In the genomic region with DNA sequence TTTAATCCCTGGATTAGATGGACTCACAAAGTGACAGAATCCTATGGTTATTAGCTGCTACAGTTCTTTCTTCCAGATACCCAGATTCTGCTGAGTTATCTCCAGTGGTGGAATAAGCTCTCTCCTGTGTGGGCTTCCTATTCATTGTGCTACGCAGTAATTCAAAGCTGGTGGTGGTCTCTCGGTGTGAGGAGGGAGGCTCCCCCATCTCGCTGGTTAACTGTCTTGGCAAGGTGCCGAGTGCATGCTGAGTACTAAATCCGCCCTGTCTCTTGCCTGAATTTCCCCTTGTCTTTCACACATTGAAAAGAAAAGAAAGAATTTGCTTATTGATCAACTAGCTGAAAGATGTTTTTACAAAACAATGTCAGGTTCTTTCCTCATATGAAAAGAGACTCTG, we compare ENCODE assay signal across 22 mouse cellular contexts.
A peak's percentile ranks its signal among the peaks of the same experiment; 100 is the strongest.
DNase-seq lines count a peak whose midpoint lies in the region; ATAC-seq and TF ChIP-seq lines count a peak whose summit lies in the region.
"Had no signal": no experiment of that assay in that cellular context is flagged by ENCODE, and none has a peak within 500 bp of the region (broad histone marks: within the 10 kb centered on the region; RNA-seq: fewer than 3 reads in every experiment).

No protein-coding gene starts in this region.

- H3K4me3 ChIP-seq in intestine, embryonic 14.5 days (ENCODE audit: low read depth, low read length) = no peak overlapping the region
- no peak overlapping the region for H3K4me3 ChIP-seq in intestine, embryonic 15.5 days (replicated peaks)
- no peak overlapping the region for H3K4me3 ChIP-seq in forebrain, postnatal 0 days (ENCODE audit: low read depth, low read length)
- H3K4me3 ChIP-seq in neural tube, embryonic 13.5 days = no peak overlapping the region
- H3K4me3 ChIP-seq: embryonic facial prominence, embryonic 12.5 days; heart, embryonic 10.5 days; layer of hippocampus, adult 2 months; left cerebral cortex, adult 2 months; limb, embryonic 13.5 days had no signal

- DNase-seq in intestine, embryonic 14.5 days (ENCODE audit: low spot score) = peak; percentile 48
- peak; percentile 69 for DNase-seq in retina, postnatal 1 day
- DNase-seq in retina, embryonic 14.5 days (ENCODE audit: low spot score) = no peak
- peak; percentile 38 for DNase-seq in forebrain, postnatal 0 days
- no peak for DNase-seq in thymus, adult 18-20 months
- no peak for DNase-seq in urinary bladder, adult 18-20 months (ENCODE audit: low spot score in 2 of 2)
- DNase-seq: adrenal gland, postnatal 14 days; cerebellum, adult 9-10 months; gastrocnemius, postnatal 14 days; heart, postnatal 14 days; lung, adult 18-20 months; spleen, adult 18-20 months; thymus, postnatal 36 days had no signal

- no peaks in the 10 kb centered on the region for H3K27me3 ChIP-seq in intestine, embryonic 14.5 days (replicated peaks; ENCODE audit: control insufficient read depth, insufficient read depth, low read length)
- H3K27me3 ChIP-seq in intestine, embryonic 15.5 days (replicated peaks) = no peaks in the 10 kb centered on the region
- H3K27me3 ChIP-seq in forebrain, postnatal 0 days (ENCODE audit: insufficient read depth, low read length) = no peaks in the 10 kb centered on the region
- H3K27me3 ChIP-seq in neural tube, embryonic 13.5 days = peaks cover 5% of the 10 kb centered on the region; the same call in 1 of the 2 replicates
- H3K27me3 ChIP-seq: embryonic facial prominence, embryonic 12.5 days; limb, embryonic 13.5 days had no signal

- WGBS in intestine, embryonic 14.5 days = 46% methylated on average over 5 of the region's 5 CpGs
- 52% methylated on average over 5 of the region's 5 CpGs for WGBS in intestine, embryonic 15.5 days
- WGBS in forebrain, postnatal 0 days = 9% methylated on average over 5 of the region's 5 CpGs
- WGBS in neural tube, embryonic 13.5 days = 5% methylated on average over 5 of the region's 5 CpGs

- H3K36me3 ChIP-seq in intestine, embryonic 14.5 days (ENCODE audit: control insufficient read depth, insufficient read depth, low read length) = no peaks in the 10 kb centered on the region
- no peaks in the 10 kb centered on the region for H3K36me3 ChIP-seq in intestine, embryonic 15.5 days
- no peaks in the 10 kb centered on the region for H3K36me3 ChIP-seq in forebrain, postnatal 0 days (ENCODE audit: insufficient read depth)
- no peaks in the 10 kb centered on the region for H3K36me3 ChIP-seq in neural tube, embryonic 13.5 days
- H3K36me3 ChIP-seq: embryonic facial prominence, embryonic 12.5 days; heart, embryonic 10.5 days; limb, embryonic 13.5 days had no signal

- no peak overlapping the region for H3K9ac ChIP-seq in intestine, embryonic 14.5 days (ENCODE audit: low read length)
- H3K9ac ChIP-seq in intestine, embryonic 15.5 days = no peak overlapping the region
- H3K9ac ChIP-seq in forebrain, postnatal 0 days = no peak overlapping the region
- no peak overlapping the region for H3K9ac ChIP-seq in neural tube, embryonic 13.5 days
- H3K9ac ChIP-seq: embryonic facial prominence, embryonic 12.5 days; limb, embryonic 13.5 days had no signal

- no peak overlapping the region for H3K27ac ChIP-seq in intestine, embryonic 14.5 days (ENCODE audit: low read depth)
- no peak overlapping the region for H3K27ac ChIP-seq in intestine, embryonic 15.5 days
- H3K27ac ChIP-seq in forebrain, postnatal 0 days (ENCODE audit: low read depth, low read length) = no peak overlapping the region
- no peak overlapping the region; the same call in 1 of the 2 replicates for H3K27ac ChIP-seq in neural tube, embryonic 13.5 days (replicated peaks)
- H3K27ac ChIP-seq: embryonic facial prominence, embryonic 12.5 days; heart, embryonic 10.5 days; kidney, postnatal 0 days; layer of hippocampus, adult 2 months; left cerebral cortex, adult 2 months; limb, embryonic 13.5 days had no signal

- H3K9me3 ChIP-seq in intestine, embryonic 14.5 days (ENCODE audit: control insufficient read depth, low read length) = no peaks in the 10 kb centered on the region
- H3K9me3 ChIP-seq in intestine, embryonic 15.5 days = no peaks in the 10 kb centered on the region
- H3K9me3 ChIP-seq in forebrain, postnatal 0 days (ENCODE audit: low read length) = no peaks in the 10 kb centered on the region
- no peaks in the 10 kb centered on the region for H3K9me3 ChIP-seq in neural tube, embryonic 13.5 days
- H3K9me3 ChIP-seq: embryonic facial prominence, embryonic 12.5 days; heart, embryonic 10.5 days; limb, embryonic 13.5 days had no signal

- ATAC-seq in intestine, embryonic 14.5 days (replicated peaks; ENCODE audit: low FRiP score, low TSS enrichment, low read depth) = no peak
- ATAC-seq in intestine, embryonic 15.5 days = no peak
- no peak; the same call in 1 of the 2 replicates for ATAC-seq in forebrain, postnatal 0 days
- ATAC-seq in neural tube, embryonic 13.5 days (ENCODE audit: low read depth) = peak; percentile 54; the same call in 1 of the 2 replicates
- ATAC-seq: CD4-positive, CD25-positive, alpha-beta regulatory T cell, adult 4 months had no signal

- H3K4me1 ChIP-seq in intestine, embryonic 14.5 days (replicated peaks; ENCODE audit: control insufficient read depth, insufficient read depth, low read length) = no peaks in the 10 kb centered on the region
- peaks cover 5% of the 10 kb centered on the region; the same call in 1 of the 2 replicates for H3K4me1 ChIP-seq in intestine, embryonic 15.5 days (replicated peaks)
- no peaks in the 10 kb centered on the region for H3K4me1 ChIP-seq in forebrain, postnatal 0 days (ENCODE audit: insufficient read depth)
- H3K4me1 ChIP-seq in neural tube, embryonic 13.5 days (replicated peaks) = peaks cover 48% of the 10 kb centered on the region

- H3K4me2 ChIP-seq in intestine, embryonic 14.5 days (ENCODE audit: low read length) = no peak overlapping the region
- H3K4me2 ChIP-seq in intestine, embryonic 15.5 days (replicated peaks) = no peak overlapping the region
- no peak overlapping the region for H3K4me2 ChIP-seq in forebrain, postnatal 0 days (ENCODE audit: low read depth)
- H3K4me2 ChIP-seq in neural tube, embryonic 13.5 days = no peak overlapping the region
- H3K4me2 ChIP-seq: embryonic facial prominence, embryonic 12.5 days; limb, embryonic 13.5 days had no signal

- TF ChIP-seq CTCF in forebrain, postnatal 0 days (IDR thresholded peaks at IDR 0.05; ENCODE audit: low read depth) = no peak

Comparison
In these comparisons a context has a peak if more than half of its experiments do, and no peak if none do; other contexts are left out.
1. DNase-seq: peak in intestine, embryonic 14.5 days (single experiment), retina, postnatal 1 day (single experiment) and forebrain, postnatal 0 days (single experiment); none in retina, embryonic 14.5 days (single experiment), thymus, adult 18-20 months (0 of 2) and urinary bladder, adult 18-20 months (0 of 2).